Mouse (Mus musculus): ENCODE data around the gene Pgp. TPM values are rescaled to one million over a fixed set of nuclear protein-coding genes. Genes with fewer than 3 reads are reported as not detected.

The Pgp gene
- polyA plus RNA-seq, 1 experiment = not detected

- no peak overlapping the region for H3K4me3 ChIP-seq (ENCODE audit: insufficient read depth, low read depth, low read length)
- H3K4me1 ChIP-seq (ENCODE audit: control insufficient read depth, insufficient read depth, low read length) = no peaks in the 10 kb centered on the region
- WGBS = 59% methylated on average over 5 of the region's 5 CpGs
- H3K27ac ChIP-seq (ENCODE audit: insufficient read depth, low read depth, low read length) = no peak overlapping the region
- TF ChIP-seq POLR2A (IDR thresholded peaks at IDR 0.05; ENCODE audit: insufficient read depth, low read depth, low read length) (no peak), CTCF (IDR thresholded peaks at IDR 0.05; ENCODE audit: insufficient read depth, low read depth, low read length) (peak; percentile 39)
Observed at GRCm38 (mm10) chr17:24437016-24437415, 33.2 kb upstream of the Pgp start.

- 86% methylated on average over 8 of the region's 8 CpGs for WGBS
- H3K27ac ChIP-seq (ENCODE audit: insufficient read depth, low read depth, low read length) = no peak overlapping the region
- H3K4me1 ChIP-seq (ENCODE audit: control insufficient read depth, insufficient read depth, low read length) = no peaks in the 10 kb centered on the region
- H3K4me3 ChIP-seq (ENCODE audit: insufficient read depth, low read depth, low read length) = no peak overlapping the region
- TF ChIP-seq CTCF (IDR thresholded peaks at IDR 0.05; ENCODE audit: insufficient read depth, low read depth, low read length) = no peak
- TF ChIP-seq POLR2A (IDR thresholded peaks at IDR 0.05; ENCODE audit: insufficient read depth, low read depth, low read length) = no peak
Observed at GRCm38 (mm10) chr17:24440377-24440776, 29.8 kb upstream of the Pgp start.

- no peak overlapping the region for H3K27ac ChIP-seq (ENCODE audit: insufficient read depth, low read depth, low read length)
- H3K4me1 ChIP-seq (ENCODE audit: control insufficient read depth, insufficient read depth, low read length) = no peaks in the 10 kb centered on the region
- WGBS = 31% methylated on average over 2 of the region's 2 CpGs
- no peak overlapping the region for H3K4me3 ChIP-seq (ENCODE audit: insufficient read depth, low read depth, low read length)
- TF ChIP-seq CTCF (IDR thresholded peaks at IDR 0.05; ENCODE audit: insufficient read depth, low read depth, low read length) = no peak
- TF ChIP-seq POLR2A (IDR thresholded peaks at IDR 0.05; ENCODE audit: insufficient read depth, low read depth, low read length) = no peak
Observed at GRCm38 (mm10) chr17:24441148-24441547, 29.0 kb upstream of the Pgp start.

- 90% methylated on average over 14 of the region's 14 CpGs for WGBS
- Histone ChIP-seq H3K4me1 (ENCODE audit: control insufficient read depth, insufficient read depth, low read length) (no peaks in the 10 kb centered on the region), H3K27ac (ENCODE audit: insufficient read depth, low read depth, low read length) (no peak overlapping the region), H3K4me3 (ENCODE audit: insufficient read depth, low read depth, low read length) (no peak overlapping the region)
- no peak for TF ChIP-seq CTCF (IDR thresholded peaks at IDR 0.05; ENCODE audit: insufficient read depth, low read depth, low read length)
- no peak for TF ChIP-seq POLR2A (IDR thresholded peaks at IDR 0.05; ENCODE audit: insufficient read depth, low read depth, low read length)
Observed at GRCm38 (mm10) chr17:24442107-24442506, 28.1 kb upstream of the Pgp start.

GRCm38 (mm10) chr17:24442632-24443155 lies 27.5 kb upstream of the Pgp start, which contains the start of gene Dnase1l2:
Gene Dnase1l2 (minus strand): TSS chr17:24443105.
- Histone ChIP-seq H3K4me1 (ENCODE audit: control insufficient read depth, insufficient read depth, low read length) (no peaks in the 10 kb centered on the region), H3K27ac (ENCODE audit: insufficient read depth, low read depth, low read length) (no peak within 1 kb of the TSS), H3K4me3 (ENCODE audit: insufficient read depth, low read depth, low read length) (no peak within 1 kb of the TSS)
- TF ChIP-seq CTCF (IDR thresholded peaks at IDR 0.05; ENCODE audit: insufficient read depth, low read depth, low read length) = no peak
- TF ChIP-seq POLR2A (IDR thresholded peaks at IDR 0.05; ENCODE audit: insufficient read depth, low read depth, low read length) = no peak
- 67% methylated on average over 7 of the region's 7 CpGs for WGBS

GRCm38 (mm10) chr17:24443409-24443808 lies 26.8 kb upstream of the Pgp start:
- Histone ChIP-seq H3K27ac (ENCODE audit: insufficient read depth, low read depth, low read length) (no peak overlapping the region), H3K4me1 (ENCODE audit: control insufficient read depth, insufficient read depth, low read length) (no peaks in the 10 kb centered on the region), H3K4me3 (ENCODE audit: insufficient read depth, low read depth, low read length) (no peak overlapping the region)
- TF ChIP-seq POLR2A (IDR thresholded peaks at IDR 0.05; ENCODE audit: insufficient read depth, low read depth, low read length) = no peak
- TF ChIP-seq CTCF (IDR thresholded peaks at IDR 0.05; ENCODE audit: insufficient read depth, low read depth, low read length) = no peak
- WGBS = 81% methylated on average over 4 of the region's 4 CpGs

- no peak for TF ChIP-seq POLR2A (IDR thresholded peaks at IDR 0.05; ENCODE audit: insufficient read depth, low read depth, low read length)
- TF ChIP-seq CTCF (IDR thresholded peaks at IDR 0.05; ENCODE audit: insufficient read depth, low read depth, low read length) = no peak
- Histone ChIP-seq H3K27ac (ENCODE audit: insufficient read depth, low read depth, low read length) (no peak overlapping the region), H3K4me1 (ENCODE audit: control insufficient read depth, insufficient read depth, low read length) (no peaks in the 10 kb centered on the region), H3K4me3 (ENCODE audit: insufficient read depth, low read depth, low read length) (no peak overlapping the region)
- WGBS = 86% methylated on average over 8 of the region's 8 CpGs
Observed at GRCm38 (mm10) chr17:24446590-24446989, 23.6 kb upstream of the Pgp start.

GRCm38 (mm10) chr17:24449507-24449906 lies 20.7 kb upstream of the Pgp start:
- TF ChIP-seq POLR2A (IDR thresholded peaks at IDR 0.05; ENCODE audit: insufficient read depth, low read depth, low read length) = no peak
- no peak for TF ChIP-seq CTCF (IDR thresholded peaks at IDR 0.05; ENCODE audit: insufficient read depth, low read depth, low read length)
- Histone ChIP-seq H3K4me3 (ENCODE audit: insufficient read depth, low read depth, low read length) (no peak overlapping the region), H3K4me1 (ENCODE audit: control insufficient read depth, insufficient read depth, low read length) (no peaks in the 10 kb centered on the region), H3K27ac (ENCODE audit: insufficient read depth, low read depth, low read length) (no peak overlapping the region)
- whole genome bisulfite sequencing = 95% methylated on average over 6 of the region's 6 CpGs

GRCm38 (mm10) chr17:24451220-24451619 lies 19.0 kb upstream of the Pgp start:
- TF ChIP-seq POLR2A (IDR thresholded peaks at IDR 0.05; ENCODE audit: insufficient read depth, low read depth, low read length) (no peak), CTCF (IDR thresholded peaks at IDR 0.05; ENCODE audit: insufficient read depth, low read depth, low read length) (no peak)
- no peaks in the 10 kb centered on the region for H3K4me1 ChIP-seq (ENCODE audit: control insufficient read depth, insufficient read depth, low read length)
- WGBS = 96% methylated on average over 6 of the region's 6 CpGs
- no peak overlapping the region for H3K27ac ChIP-seq (ENCODE audit: insufficient read depth, low read depth, low read length)
- H3K4me3 ChIP-seq (ENCODE audit: insufficient read depth, low read depth, low read length) = no peak overlapping the region

GRCm38 (mm10) chr17:24453372-24453771 lies 16.8 kb upstream of the Pgp start:
- H3K4me3 ChIP-seq (ENCODE audit: insufficient read depth, low read depth, low read length) = no peak overlapping the region
- 68% methylated on average over 2 of the region's 2 CpGs for WGBS

More at GRCm38 (mm10) chr17:24453372-24453771, 16.8 kb upstream of the Pgp start:
- Histone ChIP-seq H3K27ac (ENCODE audit: insufficient read depth, low read depth, low read length) (no peak overlapping the region), H3K4me1 (ENCODE audit: control insufficient read depth, insufficient read depth, low read length) (no peaks in the 10 kb centered on the region)
- TF ChIP-seq POLR2A (IDR thresholded peaks at IDR 0.05; ENCODE audit: insufficient read depth, low read depth, low read length) (no peak), CTCF (IDR thresholded peaks at IDR 0.05; ENCODE audit: insufficient read depth, low read depth, low read length) (no peak)

Data from olfactory bulb, adult 2 months (tissue).